Mouse (Mus musculus): ENCODE measurements around the gene Ust. TPM values are rescaled to one million over a fixed set of nuclear protein-coding genes. Genes with fewer than 3 reads are reported as not detected.

The Ust gene
- total RNA-seq, 2 experiments from 2014 or later: 26.2 to 33.5 TPM

GRCm38 (mm10) chr10:8447681-8448080 is 70.9 kb downstream of the Ust start:
- no peak for DNase-seq (ENCODE audit: low spot score in 2 of 2)
- intact Hi-C loops (cut with DNase I): no loop called here

GRCm38 (mm10) chr10:8446972-8447371 is 71.7 kb downstream of the Ust start:
- no peak for DNase-seq (ENCODE audit: low spot score in 2 of 2)

GRCm38 (mm10) chr10:8444052-8444451 is 74.6 kb downstream of the Ust start:
- no peak for DNase-seq (ENCODE audit: low spot score in 2 of 2)
- intact Hi-C loops (cut with DNase I): no loop called here

More at GRCm38 (mm10) chr10:8446972-8447371, 71.7 kb downstream of the Ust start:
- intact Hi-C loops (cut with DNase I): no loop called here

GRCm38 (mm10) chr10:8431857-8432256 is 86.8 kb downstream of the Ust start:
- DNase-seq (ENCODE audit: low spot score in 2 of 2): no peak
- intact Hi-C loops (cut with DNase I): no loop called here

- peak; percentile 15 to 58 for DNase-seq (ENCODE audit: low spot score in 2 of 2)
- intact Hi-C loops (cut with DNase I): loop anchor here (5.0 kb wide), 1 partner anchor 88 kb away; the partner anchor contains the start of gene Ust
Measured at GRCm38 (mm10) chr10:8428787-8429778, 89.5 kb downstream of the Ust start.

- peak in 1 of 2 experiments; percentile 17 for DNase-seq (ENCODE audit: low spot score in 2 of 2)
- intact Hi-C loops (cut with DNase I): loop anchor here (5.0 kb wide), 1 partner anchor 89 kb away; the partner anchor contains the start of gene Ust
Measured at GRCm38 (mm10) chr10:8427671-8428364, 90.8 kb downstream of the Ust start.

- no peak for DNase-seq (ENCODE audit: low spot score in 2 of 2)
- intact Hi-C loops (cut with DNase I): no loop called here
Measured at GRCm38 (mm10) chr10:8419496-8420009, 99.1 kb downstream of the Ust start.

GRCm38 (mm10) chr10:8415474-8415873 is 103.2 kb downstream of the Ust start:
- no peak for DNase-seq (ENCODE audit: low spot score in 2 of 2)
- intact Hi-C loops (cut with DNase I): no loop called here

- DNase-seq (ENCODE audit: low spot score in 2 of 2): no peak
- intact Hi-C loops (cut with DNase I): no loop called here
Measured at GRCm38 (mm10) chr10:8415036-8415435, 103.6 kb downstream of the Ust start.

- DNase-seq (ENCODE audit: low spot score in 2 of 2): no peak
- intact Hi-C loops (cut with DNase I): no loop called here
Measured at GRCm38 (mm10) chr10:8405141-8405540, 113.5 kb downstream of the Ust start.

- intact Hi-C loops (cut with DNase I): no loop called here
- no peak for DNase-seq (ENCODE audit: low spot score in 2 of 2)
Measured at GRCm38 (mm10) chr10:8392226-8392625, 126.4 kb downstream of the Ust start.

- intact Hi-C loops (cut with DNase I): no loop called here
- peak; percentile 39 to 66 for DNase-seq (ENCODE audit: low spot score in 2 of 2)
Measured at GRCm38 (mm10) chr10:8391264-8391748, 127.3 kb downstream of the Ust start.

GRCm38 (mm10) chr10:8388239-8388638 is 130.4 kb downstream of the Ust start:
- intact Hi-C loops (cut with DNase I): no loop called here
- DNase-seq (ENCODE audit: low spot score in 2 of 2): no peak

GRCm38 (mm10) chr10:8369894-8370500 is 148.6 kb downstream of the Ust start:
- intact Hi-C loops (cut with DNase I): no loop called here
- DNase-seq (ENCODE audit: low spot score in 2 of 2): no peak

- intact Hi-C loops (cut with DNase I): no loop called here
- no peak for DNase-seq (ENCODE audit: low spot score in 2 of 2)
Measured at GRCm38 (mm10) chr10:8365816-8366215, 152.8 kb downstream of the Ust start.

- no peak for DNase-seq (ENCODE audit: low spot score in 2 of 2)
- intact Hi-C loops (cut with DNase I): no loop called here
Measured at GRCm38 (mm10) chr10:8364182-8364581, 154.4 kb downstream of the Ust start.

GRCm38 (mm10) chr10:8363281-8363680 is 155.3 kb downstream of the Ust start:
- intact Hi-C loops (cut with DNase I): no loop called here
- no peak for DNase-seq (ENCODE audit: low spot score in 2 of 2)

GRCm38 (mm10) chr10:8358286-8359045 is 160.2 kb downstream of the Ust start:
- DNase-seq (ENCODE audit: low spot score in 2 of 2): no peak
- intact Hi-C loops (cut with DNase I): no loop called here

GRCm38 (mm10) chr10:8353534-8353933 is 165.1 kb downstream of the Ust start:
- intact Hi-C loops (cut with DNase I): no loop called here
- no peak for DNase-seq (ENCODE audit: low spot score in 2 of 2)
